Mouse (Mus musculus) liver, embryonic 14.5 days (tissue): Measurements from ENCODE around the gene Gmnn. TPM values are rescaled to one million over a fixed set of nuclear protein-coding genes. Genes with fewer than 3 reads are reported as not detected.

Experiments
- ATAC-seq: fragments of 200-750 bp; cut with Nextera tagmentation; 2 replicates; pipeline ENCODE4 v1.8.0; 2017; ENCODE audit warnings: moderate number of reproducible peaks, mild to moderate bottlenecking, moderate library complexity; ENCODE audit not compliant: insufficient read depth
- DNase-seq, 3 experiments: peaks; one replicate each; pipeline ENCODE4 v3.0.0-alpha.2; 2012 to 2013; ENCODE audit warnings: low read depth in 3 of 3, low spot score in 3 of 3
- H3K27ac ChIP-seq: fragments of 300-500 bp; sonication (generic); 2 replicates; pipeline ENCODE4 v1.5.1; 2014; ENCODE audit warnings: moderate library complexity, mild to moderate bottlenecking, control low read depth, inconsistent platforms
- H3K27me3 ChIP-seq: fragments of 300-500 bp; sonication (generic); 2 replicates; pipeline ENCODE4 v1.6.1; 2014; ENCODE audit warnings: mild to moderate bottlenecking, low read length, moderate library complexity; ENCODE audit not compliant: control insufficient read depth, insufficient read depth
- H3K36me3 ChIP-seq: fragments of 300-500 bp; sonication (generic); replicated peaks from 2 replicates; pipeline ENCODE4 v1.6.1; 2014; ENCODE audit warnings: low read depth; ENCODE audit not compliant: control insufficient read depth, insufficient read depth
- H3K4me1 ChIP-seq, 2 experiments: fragments of 200-500 bp in 1 of 2; fragments of 300-500 bp in 1 of 2; sonication (generic) in 1 of 2; replicated peaks; 2 replicates each; pipeline ENCODE4 v1.6.1; 2012 to 2014; ENCODE audit warnings: antibody characterized with exemption in 1 of 2, inconsistent platforms in 1 of 2, low read length in 1 of 2; ENCODE audit not compliant: control insufficient read depth in 2 of 2, insufficient read depth in 2 of 2
- H3K4me2 ChIP-seq: fragments of 300-500 bp; sonication (generic); 2 replicates; pipeline ENCODE4 v1.6.1; 2014; ENCODE audit warnings: low read depth, mild to moderate bottlenecking, control low read depth, moderate library complexity
- H3K4me3 ChIP-seq, 2 experiments: fragments of 200-500 bp in 1 of 2; fragments of 300-500 bp in 1 of 2; sonication (generic) in 1 of 2; 2 replicates each; pipeline ENCODE4 v1.5.1; 2012 to 2014; ENCODE audit warnings: low read depth in 2 of 2, low read length in 2 of 2, mild to moderate bottlenecking in 2 of 2, control low read depth in 1 of 2, inconsistent platforms in 1 of 2, moderate library complexity in 1 of 2; ENCODE audit not compliant: insufficient read depth in 1 of 2
- H3K9ac ChIP-seq: fragments of 300-500 bp; sonication (generic); replicated peaks from 2 replicates; pipeline ENCODE4 v1.6.1; 2014; ENCODE audit warnings: mild to moderate bottlenecking, control low read depth, moderate library complexity
- H3K9me3 ChIP-seq: fragments of 300-500 bp; sonication (generic); 2 replicates; pipeline ENCODE4 v1.6.1; 2016; ENCODE audit warnings: low read length, mixed read lengths; ENCODE audit not compliant: control insufficient read depth
- CTCF ChIP-seq: IDR thresholded peaks from 2 replicates; pipeline ENCODE4 v1.5.1; 2016; ENCODE audit warnings: antibody characterized with exemption, low read depth, control low read depth
- EP300 ChIP-seq: IDR thresholded peaks from 2 replicates; pipeline ENCODE4 v1.6.1; 2016; ENCODE audit warnings: antibody characterized with exemption, low read depth
- WGBS: fragments of 180-500 bp; shearing (Covaris S2); extraction: QIAGEN DNeasy Blood & Tissue Kit; methylation state at CpG from one replicate; pipeline ENCODE4 v1.1.7; 2014; ENCODE audit not compliant: insufficient replicate concordance; 5-methylcytosine and 5-hydroxymethylcytosine counted together
- polyA plus RNA-seq, 2 experiments: library from polyadenylated mRNA; depleted of rRNA in 1 of 2; stranded (reverse) in 1 of 2; unstranded in 1 of 2; fragments of >200 nt; fragmentation: Nextera tagmentation in 1 of 2; extraction: Ambion mirVana in 1 of 2; gene quantifications; 2 replicates each; pipeline versions ENCODE4 v1.2.1 to v1.2.3; 2012 to 2014

The Gmnn gene
- polyA plus RNA-seq, 2 experiments = 65.7 to 149 TPM

GRCm38 (mm10) chr13:24798686-24799085 lies 37.0 kb upstream of the Gmnn start:
- ATAC-seq (no peak), DNase-seq (no peak)
- WGBS = 87% methylated on average over 4 of the region's 4 CpGs
- Histone ChIP-seq H3K27me3 (no peaks in the 10 kb centered on the region), H3K9me3 (no peaks in the 10 kb centered on the region), H3K27ac (no peak overlapping the region), H3K36me3 (peaks cover 4% of the 10 kb centered on the region; the same call in 1 of the 2 replicates), H3K4me3 (no peak overlapping the region), H3K4me2 (no peak overlapping the region), H3K9ac (no peak overlapping the region), H3K4me1 (peaks cover 7 to 11% of the 10 kb centered on the region in 2 experiments)
- TF ChIP-seq CTCF (no peak), EP300 (no peak)

GRCm38 (mm10) chr13:24792411-24793045 lies 30.8 kb upstream of the Gmnn start:
- Histone ChIP-seq H3K27me3 (no peaks in the 10 kb centered on the region), H3K4me2 (no peak overlapping the region), H3K4me1 (0 out of 4 replicates have a peak, but pooled peaks cover 0 to 6% of the 10 kb centered on the region in 2 experiments), H3K9ac (no peak overlapping the region), H3K27ac (no peak overlapping the region), H3K4me3 (no peak overlapping the region), H3K36me3 (no peaks in the 10 kb centered on the region), H3K9me3 (no peaks in the 10 kb centered on the region)
- no peak for DNase-seq
- 57% methylated on average over 9 of the region's 9 CpGs for WGBS
- no peak for ATAC-seq
- TF ChIP-seq CTCF (no peak), EP300 (no peak)

- 0 out of 4 replicates have a peak, but pooled peaks cover 0 to 6% of the 10 kb centered on the region in 2 experiments for H3K4me1 ChIP-seq
- H3K27me3 ChIP-seq = no peaks in the 10 kb centered on the region
- no peaks in the 10 kb centered on the region for H3K36me3 ChIP-seq
- H3K9me3 ChIP-seq = no peaks in the 10 kb centered on the region
- H3K4me2 ChIP-seq = no peak overlapping the region
- H3K27ac ChIP-seq = no peak overlapping the region
- TF ChIP-seq CTCF (no peak), EP300 (peak; percentile 34; the same call in 1 of the 2 replicates)
- DNase-seq (peak in 1 of 3 experiments; percentile 50), ATAC-seq (0 out of 2 replicates have a peak, but pooled peaks have one; percentile 23)
- no peak overlapping the region for H3K9ac ChIP-seq
- no peak overlapping the region for H3K4me3 ChIP-seq
- WGBS = 12% methylated on average over 2 of the region's 2 CpGs
Observed at GRCm38 (mm10) chr13:24791349-24791748, 29.6 kb upstream of the Gmnn start.

- 70% methylated on average over 5 of the region's 5 CpGs for WGBS
- ATAC-seq = no peak
- no peak for TF ChIP-seq CTCF
- TF ChIP-seq EP300 = no peak
Observed at GRCm38 (mm10) chr13:24787477-24787876, 25.8 kb upstream of the Gmnn start.

GRCm38 (mm10) chr13:24786014-24786490 lies 24.3 kb upstream of the Gmnn start:
- no peak for DNase-seq
- H3K27me3 ChIP-seq = no peaks in the 10 kb centered on the region
- no peak overlapping the region for H3K27ac ChIP-seq
- 47% methylated on average over 11 of the region's 11 CpGs for WGBS
- H3K36me3 ChIP-seq = no peaks in the 10 kb centered on the region
- no peak overlapping the region for H3K4me3 ChIP-seq
- no peak overlapping the region for H3K4me2 ChIP-seq
- H3K9me3 ChIP-seq = no peaks in the 10 kb centered on the region
- no peak overlapping the region for H3K9ac ChIP-seq
- TF ChIP-seq CTCF (no peak), EP300 (no peak)
- ATAC-seq = no peak
- no peaks in the 10 kb centered on the region for H3K4me1 ChIP-seq

More at GRCm38 (mm10) chr13:24787477-24787876, 25.8 kb upstream of the Gmnn start:
- DNase-seq = no peak
- H3K36me3 ChIP-seq = no peaks in the 10 kb centered on the region
- no peak overlapping the region for H3K4me3 ChIP-seq
- H3K27me3 ChIP-seq = no peaks in the 10 kb centered on the region
- no peak overlapping the region for H3K27ac ChIP-seq
- H3K9me3 ChIP-seq = no peaks in the 10 kb centered on the region
- H3K9ac ChIP-seq = no peak overlapping the region
- no peak overlapping the region for H3K4me2 ChIP-seq
- H3K4me1 ChIP-seq = 0 out of 4 replicates have a peak, but pooled peaks cover 0 to 4% of the 10 kb centered on the region in 2 experiments
